Mouse (Mus musculus) left cerebral cortex, adult 11 months (tissue): ENCODE results near the gene Tdp1.

ENCODE experiments used
- DNase-seq: peaks from one replicate; pipeline ENCODE4 v3.0.0; 2022; ENCODE audit warnings: low spot score

Gene Tdp1

DNA sequence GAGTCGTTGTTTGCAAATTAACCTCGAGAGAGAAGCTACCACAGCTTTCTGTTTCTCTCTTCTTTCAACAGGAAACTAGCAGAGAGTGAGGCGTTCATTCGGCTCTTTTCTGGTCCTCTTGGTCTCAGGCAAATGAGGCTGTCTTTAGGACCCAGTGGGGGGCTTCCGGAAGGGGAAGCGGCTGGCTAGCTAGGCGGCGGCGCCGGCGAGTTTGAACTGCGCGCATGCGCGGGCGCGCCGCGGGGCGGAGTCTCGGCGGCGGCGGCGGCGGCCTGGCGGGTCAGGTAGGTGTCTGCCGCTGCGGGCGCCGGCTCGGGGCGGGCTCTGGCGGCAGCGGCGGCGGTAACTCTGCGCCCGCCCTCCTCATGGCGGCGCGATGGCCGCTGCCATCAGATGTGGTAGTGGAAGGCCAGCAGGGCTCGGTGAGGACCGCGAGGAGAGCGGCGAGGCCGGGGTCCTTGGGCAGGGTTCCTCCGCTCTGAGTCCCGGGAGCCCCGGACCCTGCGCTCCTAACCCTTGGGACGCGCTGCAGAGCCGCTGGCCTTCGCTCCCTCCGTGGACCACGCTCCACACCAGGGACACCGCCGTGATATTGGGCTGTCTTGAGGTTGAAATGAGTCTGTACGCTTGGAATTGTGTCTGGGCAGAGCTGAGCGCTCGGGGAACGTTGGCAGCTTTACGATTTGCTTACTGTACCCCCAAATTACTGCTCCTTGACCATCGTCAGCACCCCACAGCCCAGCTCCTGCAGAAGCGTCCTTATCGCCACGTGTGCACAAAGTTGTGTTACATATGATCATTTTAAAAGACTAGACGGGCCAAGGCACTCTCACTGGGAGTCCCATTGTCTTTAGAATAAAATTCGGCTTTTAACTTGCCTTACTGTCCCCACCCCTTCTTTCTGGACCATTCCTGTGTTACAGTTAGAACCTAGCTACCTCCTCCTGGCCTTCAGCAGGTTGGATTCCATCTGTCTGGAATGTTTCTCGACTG lies at the start of gene Tdp1, which contains the start of gene Efcab11:
Gene Tdp1, plus strand, starts transcription at position 249 of the 993 bp plus-strand sequence.
Gene Efcab11, minus strand, starts transcription at position 171 of the 993 bp plus-strand sequence.
- DNase-seq, result peak; percentile 84

DNA sequence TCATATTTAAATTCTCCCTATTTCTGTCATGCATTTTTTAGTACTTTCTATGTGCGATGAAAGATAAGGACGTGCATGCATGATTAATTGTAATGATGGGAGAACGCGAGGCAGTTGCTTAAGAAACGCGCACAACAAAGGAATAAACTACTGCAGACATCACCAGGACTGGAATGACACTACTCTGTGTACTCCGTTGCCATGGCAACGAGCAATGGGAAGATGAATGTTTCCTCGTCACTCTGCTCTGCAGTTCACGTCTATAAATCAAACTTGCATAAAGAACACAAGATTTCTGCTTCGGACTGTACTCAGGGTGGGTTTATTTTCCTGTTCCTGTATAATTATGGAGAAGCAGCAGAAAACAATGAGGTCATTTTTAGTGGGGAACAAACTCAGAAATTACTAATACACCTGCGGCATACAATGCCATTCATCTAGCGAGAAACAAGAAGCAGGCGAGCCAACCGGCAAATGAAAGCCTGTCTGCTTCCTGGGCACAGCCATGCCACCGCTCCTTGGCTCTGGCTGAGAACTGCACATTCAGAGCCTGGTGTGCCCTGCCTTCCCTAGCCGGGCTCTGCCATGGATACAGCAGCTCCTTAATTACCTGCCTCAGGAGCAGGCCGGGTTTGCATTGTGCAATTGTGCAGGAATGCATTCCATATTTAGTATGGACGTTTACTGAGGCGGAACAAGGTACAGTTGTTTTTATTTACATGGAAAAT lies 47.7 kb upstream of the Tdp1 start:
- no peak for DNase-seq

DNA sequence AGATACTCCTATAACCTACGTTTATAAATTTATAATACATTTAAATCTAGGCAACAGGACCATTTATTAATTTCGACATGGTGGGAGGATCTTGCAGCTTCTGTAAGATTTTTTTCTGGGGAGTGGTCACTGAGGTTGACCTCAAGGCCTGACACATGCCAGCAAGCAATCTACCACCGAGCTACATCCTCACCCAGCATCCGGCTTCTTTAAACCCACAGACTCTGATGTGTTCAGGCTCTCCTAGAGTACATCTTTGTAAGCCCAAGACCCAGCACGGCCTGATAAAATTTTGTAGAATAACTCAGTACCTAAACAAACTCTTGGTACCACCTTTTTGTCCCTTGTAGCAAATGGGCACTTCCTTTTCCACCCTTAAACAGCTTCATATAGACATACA lies 46.8 kb upstream of the Tdp1 start:
- DNase-seq, result no peak

DNA sequence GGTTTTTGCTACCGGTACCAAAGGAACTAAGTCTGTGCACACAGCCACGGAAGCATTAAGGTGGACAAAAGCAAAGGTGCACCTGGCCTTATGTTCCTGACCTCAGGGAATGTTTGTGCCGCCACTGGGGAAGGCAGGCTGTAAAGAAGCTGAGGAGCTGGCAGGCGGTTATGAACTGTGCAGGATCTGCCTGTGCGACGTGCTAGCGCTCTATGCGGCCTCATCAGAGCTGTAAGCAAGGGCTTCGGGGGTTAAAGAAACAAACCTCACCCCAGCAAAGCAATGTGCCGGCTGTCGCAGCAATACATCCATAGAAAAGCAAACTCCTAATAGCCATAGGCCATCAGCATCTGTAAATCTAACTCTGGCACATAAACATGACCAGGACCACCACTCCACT lies 46.2 kb upstream of the Tdp1 start:
- no peak for DNase-seq

DNA sequence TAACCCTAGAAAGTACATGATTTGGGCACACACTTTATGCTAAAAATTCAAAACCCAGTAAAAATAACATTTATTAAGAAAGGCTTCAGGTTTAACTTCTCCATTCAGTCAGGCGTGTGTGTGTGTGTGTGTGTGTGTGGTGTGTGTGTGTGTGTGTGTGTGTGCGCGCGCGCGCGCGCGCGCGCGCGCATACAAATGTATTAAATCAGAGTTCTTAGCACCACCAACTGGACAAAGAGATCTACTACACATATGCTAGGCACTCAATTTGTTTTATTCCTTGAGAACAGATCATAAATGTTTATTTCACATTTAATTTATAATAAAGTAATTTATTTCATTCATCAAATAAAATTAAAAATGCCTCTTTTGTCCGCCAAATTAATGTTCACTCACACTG lies 45.6 kb upstream of the Tdp1 start:
- peak; percentile 25 for DNase-seq

DNA sequence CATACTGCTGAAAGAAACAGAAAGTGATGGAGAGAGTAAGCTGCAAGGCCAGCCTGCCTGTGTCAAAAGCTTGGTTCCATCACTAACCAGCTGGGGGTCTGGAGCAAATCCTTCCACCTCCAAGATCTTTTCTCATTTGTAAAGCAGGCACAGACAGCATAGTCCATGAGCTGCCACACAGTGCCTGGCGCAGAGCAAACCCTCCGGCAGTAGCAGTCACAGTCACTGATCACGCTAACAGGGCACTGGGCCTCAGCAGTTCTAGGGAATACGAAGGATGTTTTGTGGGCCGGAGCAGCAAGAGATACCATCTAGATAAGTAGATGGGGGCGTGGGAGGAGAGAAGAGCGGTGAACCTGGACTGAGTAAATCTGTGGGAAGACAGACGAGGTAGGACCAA lies 39.4 kb upstream of the Tdp1 start:
- DNase-seq, result no peak

DNA sequence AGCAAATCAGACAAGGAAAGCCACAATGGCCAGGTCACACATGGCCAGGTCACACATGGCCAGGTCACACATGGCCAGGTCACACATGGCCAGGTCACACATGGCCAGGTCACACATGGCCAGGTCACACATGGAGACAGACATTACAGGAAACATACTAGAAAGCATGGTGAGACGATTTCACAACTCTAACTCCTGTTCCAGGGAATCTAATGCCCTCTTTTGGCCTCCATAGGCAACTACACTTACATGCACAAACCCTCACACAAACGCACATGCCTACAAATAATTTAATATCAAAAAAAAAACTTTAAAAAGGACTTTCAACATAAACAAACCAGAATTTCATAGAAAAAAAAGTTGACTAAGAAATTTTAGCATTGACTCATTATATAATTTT lies 34.3 kb upstream of the Tdp1 start:
- no peak for DNase-seq

DNA sequence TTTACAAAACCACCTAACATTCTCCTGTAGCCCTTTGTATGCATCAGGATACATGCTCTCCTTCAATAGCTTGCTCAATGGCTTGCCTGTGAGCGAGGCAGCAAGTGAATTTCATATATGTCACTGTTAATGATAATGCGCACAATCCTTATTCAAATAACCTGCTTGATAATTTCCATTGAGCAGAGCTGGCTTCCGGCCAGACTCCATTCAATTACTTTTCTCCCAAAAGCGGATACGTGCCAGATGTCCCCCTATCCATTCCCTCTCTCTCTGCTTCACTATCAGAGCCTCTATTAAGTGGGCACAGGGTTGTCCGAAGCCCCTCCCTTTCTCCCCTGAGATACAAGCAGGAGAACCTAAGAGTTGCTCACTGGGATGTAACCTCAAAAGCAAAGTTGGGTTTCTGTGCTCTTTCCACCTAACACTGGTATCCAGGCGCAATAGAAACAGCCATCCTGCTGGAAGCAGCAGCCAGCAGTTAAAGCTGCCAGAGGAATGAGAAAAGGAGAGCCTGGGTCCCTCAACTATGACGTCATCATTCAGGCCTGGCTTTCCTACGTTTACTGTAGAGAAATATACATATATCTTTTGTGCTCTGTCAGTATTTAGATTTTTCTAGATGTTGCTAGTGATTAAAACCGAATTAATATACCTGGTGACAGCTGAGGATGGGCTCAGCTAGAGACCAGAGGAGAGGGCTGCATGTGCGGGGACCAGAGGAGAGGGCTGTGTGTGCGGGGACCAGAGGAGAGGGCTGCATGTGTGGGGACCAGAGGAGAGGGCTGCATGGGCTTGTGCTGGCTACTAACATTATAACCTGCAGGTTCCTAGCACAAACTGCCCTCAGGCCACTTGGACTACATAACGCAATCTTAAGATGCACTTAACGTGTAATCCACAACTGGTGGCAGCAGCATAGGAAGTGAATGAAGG lies 30.7 kb upstream of the Tdp1 start:
- DNase-seq, result no peak

DNA sequence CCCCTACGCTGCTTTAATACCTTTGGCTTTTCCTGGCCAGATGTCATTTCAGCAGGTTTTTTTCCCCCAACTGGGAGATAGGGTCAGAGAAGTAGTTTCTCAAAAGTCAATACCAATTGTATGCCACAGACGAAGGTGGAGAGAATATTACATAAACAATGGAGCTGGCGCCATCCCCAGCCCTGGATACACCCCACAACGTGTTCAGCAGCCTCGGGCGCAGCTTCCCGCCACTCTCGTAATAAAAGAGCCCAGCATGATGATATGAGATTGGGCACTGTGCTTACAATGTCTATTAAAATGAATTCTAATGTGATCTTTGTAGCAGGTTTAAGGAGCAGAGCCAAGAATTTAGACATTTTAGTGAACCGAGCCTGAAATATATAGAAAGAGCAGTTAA lies 28.3 kb upstream of the Tdp1 start:
- no peak for DNase-seq

DNA sequence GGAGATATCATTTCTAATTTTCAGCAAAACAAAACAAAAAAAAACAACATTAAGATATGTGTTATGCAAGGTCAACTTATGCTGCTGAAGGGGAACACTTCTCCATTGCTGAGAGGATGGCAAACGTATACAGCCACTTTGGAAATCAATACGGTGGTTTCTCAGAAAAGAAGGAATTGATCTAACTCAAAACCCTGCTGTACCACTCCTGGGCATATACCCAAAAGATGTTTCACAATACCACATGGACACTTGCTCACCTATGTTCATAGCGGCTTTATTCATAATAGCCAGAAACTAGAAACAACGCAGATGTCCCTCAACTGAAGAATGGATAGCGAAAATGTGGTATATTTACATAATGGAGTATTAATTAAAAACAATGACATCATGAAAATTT lies 25.7 kb upstream of the Tdp1 start:
- no peak for DNase-seq

DNA sequence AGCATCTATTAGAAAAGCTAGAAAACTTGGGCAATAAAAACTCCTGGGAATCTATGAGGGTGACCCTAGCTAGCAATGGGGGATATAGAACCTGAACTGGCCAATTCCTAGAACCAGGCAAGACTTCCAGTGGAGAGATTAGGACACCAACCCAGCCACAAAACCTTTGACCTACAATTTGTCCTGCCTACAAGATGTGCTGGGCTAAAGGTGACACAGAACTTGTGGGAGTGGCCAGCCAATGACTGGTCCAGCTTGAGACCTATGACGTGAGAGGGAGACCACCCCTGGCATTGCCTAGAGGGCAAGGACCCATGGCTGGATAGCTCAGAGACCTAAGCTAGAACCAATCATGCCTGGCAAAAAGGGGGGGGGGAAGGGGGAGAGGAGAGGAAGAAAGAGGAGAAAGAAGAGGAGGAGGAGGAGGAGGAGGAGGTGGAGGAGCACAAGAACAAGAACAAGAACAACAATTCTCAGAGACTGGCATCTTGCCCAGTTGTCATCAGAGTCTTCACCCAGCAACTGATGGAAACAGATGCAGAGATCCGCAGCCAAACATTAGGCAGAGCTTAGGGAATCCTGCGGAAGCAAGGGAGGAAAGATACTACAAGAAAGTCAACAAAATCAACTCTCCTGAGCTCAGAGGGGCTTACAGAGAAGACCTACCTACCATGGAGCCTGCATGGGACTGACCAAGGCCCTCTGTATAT lies 24.8 kb upstream of the Tdp1 start:
- no peak for DNase-seq

DNA sequence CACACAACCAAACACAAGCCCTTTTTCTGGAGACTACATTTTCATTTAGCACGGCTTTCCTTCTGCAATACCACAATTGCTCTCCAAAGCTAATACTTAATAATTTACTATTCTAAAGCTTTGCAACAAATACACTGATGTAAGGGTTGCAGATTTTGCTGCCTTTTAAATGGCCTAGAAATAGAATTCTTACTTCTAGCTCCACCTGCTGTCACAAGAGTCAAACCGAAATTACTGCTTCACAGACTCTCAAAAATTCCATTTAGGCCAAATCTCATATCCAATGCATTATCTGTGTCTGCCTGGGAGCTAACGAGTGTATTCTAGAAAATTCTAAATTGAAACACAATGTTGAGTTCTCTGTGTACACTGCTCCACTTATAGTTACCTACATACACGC lies 23.3 kb upstream of the Tdp1 start:
- no peak for DNase-seq

DNA sequence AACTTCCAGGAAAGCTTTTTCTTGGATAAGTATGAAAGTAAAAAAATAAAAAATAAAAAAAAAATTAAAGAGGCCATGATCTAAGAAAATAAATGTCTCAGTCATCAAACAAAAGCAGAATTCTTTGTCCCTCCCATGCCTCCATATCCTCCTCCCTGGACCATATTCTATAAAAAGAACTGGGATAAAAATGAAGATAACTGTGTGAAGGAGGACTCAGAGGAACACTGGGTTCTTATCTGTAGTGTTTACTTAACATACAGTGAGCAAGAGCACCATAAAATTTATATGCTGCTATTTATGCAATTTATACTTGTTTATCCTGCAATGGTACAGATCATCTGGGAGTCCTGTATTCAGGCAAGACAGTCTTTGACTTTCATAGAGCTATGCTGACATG lies 19.7 kb upstream of the Tdp1 start:
- no peak for DNase-seq

DNA sequence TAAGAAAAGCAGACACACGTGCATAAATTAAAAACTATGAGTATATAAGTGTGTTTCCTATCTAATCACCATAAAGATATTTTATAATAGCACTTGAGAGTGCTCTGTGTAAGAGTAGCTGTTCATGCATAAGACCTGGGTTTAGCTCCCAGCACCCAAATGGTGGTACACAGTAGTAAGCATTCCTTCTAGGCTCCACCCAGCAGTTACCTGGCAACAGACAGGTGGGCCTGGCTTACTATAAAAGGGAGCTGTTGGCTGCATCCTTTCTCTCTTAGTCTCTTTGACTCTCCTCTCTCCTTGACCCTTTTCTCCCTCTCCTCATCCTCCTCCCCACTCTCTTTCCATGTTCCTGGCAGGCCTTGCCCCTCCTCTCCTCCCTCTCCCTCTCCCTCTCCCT lies 15.5 kb upstream of the Tdp1 start:
- no peak for DNase-seq

DNA sequence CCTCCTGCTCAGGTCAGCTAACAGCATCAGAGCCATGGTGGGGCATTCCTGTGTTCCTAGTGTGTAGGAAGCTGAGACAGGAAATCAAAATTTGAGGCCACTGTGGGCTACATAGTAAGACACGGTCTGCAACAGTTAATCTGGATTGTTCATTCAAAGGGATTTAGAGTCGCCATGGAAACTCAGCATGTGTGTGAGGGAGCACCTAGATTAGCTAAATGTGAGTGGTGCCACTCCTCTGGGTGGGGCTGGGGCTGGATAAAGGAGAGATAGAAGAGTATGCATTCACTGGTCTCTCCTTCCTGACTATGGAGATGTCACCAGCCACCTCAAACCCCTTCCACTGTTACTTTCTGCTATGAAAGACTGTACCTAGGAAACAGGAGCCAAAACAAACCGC lies 10.9 kb upstream of the Tdp1 start:
- DNase-seq, result no peak

DNA sequence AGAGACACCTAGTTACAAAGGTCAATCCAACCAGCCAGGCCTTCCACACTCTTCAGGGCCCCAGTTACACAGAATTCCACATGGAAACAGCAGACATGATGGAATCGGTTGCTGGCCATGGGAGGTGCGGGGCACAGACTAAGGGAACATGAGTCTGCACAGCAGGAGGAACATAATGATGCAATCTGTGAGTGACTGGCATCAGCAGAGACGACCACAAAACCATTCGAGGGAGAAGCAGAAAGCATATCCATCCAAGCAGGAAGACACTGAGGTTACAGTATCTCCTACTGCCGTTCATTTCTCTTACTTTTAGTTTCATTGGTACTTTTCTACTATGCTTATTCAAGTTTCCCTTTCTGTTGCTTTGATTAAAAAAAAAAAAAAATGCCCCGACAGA lies 9.7 kb upstream of the Tdp1 start:
- no peak for DNase-seq

DNA sequence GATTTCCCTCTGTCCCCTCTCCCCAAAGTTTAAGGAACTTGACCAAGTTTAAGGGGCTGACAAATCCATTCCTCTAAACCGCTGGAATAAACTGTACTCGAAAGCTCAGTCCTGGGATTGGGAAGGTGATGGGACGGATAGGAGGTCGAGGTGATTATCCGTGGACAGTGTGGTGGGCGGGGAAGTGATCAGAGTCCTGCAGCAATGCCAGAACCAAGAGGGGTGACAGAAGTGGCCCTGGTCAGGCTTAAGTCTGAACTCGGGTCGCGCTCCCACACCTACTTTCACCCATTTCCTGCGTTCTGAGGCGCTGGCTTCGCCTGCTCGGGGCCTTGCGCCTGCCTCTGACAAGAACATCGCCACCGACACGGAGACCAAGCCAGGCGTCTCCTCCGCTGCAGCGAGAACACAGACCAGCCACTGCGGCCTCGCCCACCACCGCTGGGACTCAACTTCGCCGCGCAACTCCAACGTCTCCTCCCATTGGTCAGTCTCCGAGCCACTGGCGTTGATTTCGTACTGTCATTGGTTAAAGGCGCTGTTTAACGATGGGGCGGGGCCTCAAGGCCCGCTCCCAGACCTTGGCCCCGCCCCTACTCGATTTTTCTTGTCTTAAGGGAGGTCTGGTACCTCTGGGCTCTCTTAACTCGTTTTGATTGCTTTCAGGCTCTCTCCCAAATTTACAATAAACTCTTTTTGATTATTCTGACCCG lies 1.2 kb upstream of the Tdp1 start:
- peak; percentile 71 for DNase-seq

DNA sequence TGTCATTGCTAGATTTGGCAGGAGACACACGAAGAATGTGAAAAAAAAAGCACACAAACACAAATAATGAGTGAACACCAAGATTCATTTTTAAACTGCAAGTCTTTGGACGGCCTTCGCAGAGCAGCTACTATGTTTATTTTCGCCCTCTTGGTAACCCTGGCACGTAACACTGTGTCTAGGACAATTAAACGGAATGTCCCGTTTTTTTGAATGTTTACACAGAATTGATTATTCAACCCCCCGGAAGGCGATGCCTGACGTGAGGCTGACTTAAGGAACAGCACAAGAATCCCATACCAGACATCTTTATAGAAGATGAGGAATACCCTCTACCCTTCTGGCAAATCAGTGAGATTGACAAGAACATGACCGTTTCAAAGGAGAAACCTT lies 608 bp upstream of the Tdp1 start:
- no peak for DNase-seq

DNA sequence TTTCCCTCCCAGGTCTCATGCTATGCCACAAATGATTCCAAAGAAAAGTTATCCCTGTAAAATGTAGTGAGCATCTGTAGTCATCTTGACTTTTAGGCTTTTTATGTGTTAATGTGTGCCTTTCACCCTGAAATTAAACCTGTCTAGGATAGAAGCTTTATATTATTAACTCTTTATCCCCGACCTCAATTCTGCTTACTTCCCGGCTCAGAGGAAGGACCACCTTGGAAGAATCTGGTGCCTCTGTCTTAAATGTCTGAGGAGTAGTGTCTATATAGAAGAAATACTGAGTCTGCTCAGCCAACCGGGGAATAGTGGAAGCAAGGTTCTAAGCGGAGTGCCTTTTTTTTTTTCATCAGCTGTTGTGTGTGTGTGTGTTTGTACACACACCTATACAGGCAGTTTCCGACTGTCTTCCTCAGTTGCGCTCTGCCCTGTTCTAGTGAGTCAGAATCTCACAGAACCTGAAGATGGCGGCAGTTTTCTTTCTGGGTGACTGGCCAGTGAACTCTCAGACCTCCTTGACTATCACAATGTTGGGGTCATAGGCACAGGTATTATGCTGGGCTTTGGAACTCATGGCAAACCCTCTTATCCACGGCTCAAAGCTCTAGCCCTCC lies 1.1 kb downstream of the Tdp1 start:
- no peak for DNase-seq

DNA sequence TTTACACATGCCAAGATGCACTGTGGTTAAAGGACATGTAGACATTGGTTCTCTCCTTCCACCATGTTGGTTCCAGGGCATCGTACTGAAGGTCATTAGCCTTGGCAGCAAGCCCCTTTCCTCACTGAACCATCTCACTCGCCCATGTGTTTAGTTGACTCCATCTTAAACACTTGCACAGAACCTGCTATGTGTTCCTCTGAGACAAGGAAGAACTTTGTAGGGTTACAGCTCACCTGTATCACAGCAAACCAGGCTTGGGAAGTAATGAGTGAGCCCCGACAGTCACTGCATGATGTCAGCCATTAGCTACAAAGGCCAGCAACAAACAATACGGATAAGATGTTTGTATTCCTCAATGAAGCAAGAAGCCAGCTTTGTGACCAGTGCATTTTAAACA lies 13.5 kb downstream of the Tdp1 start:
- DNase-seq, result no peak
